Mouse (Mus musculus) myocyte (in vitro differentiated cells): ENCODE data around the gene Syt13.

Experiments
- MYOD1 ChIP-seq, 3 experiments: IDR thresholded peaks; one replicate each; pipeline ENCODE4 v1.6.1; 2011; ENCODE audit warnings: control low read depth in 2 of 3, low read depth in 2 of 3, mild to moderate bottlenecking in 2 of 3, moderate library complexity in 1 of 3; ENCODE audit not compliant: insufficient read length in 2 of 3, control insufficient read depth in 1 of 3
- POLR2A ChIP-seq: IDR thresholded peaks from one replicate; pipeline ENCODE4 v1.6.1; 2011; ENCODE audit warnings: low read depth, mild to moderate bottlenecking, control low read depth, moderate library complexity; ENCODE audit not compliant: insufficient read length
- POLR2AphosphoS2 ChIP-seq: IDR thresholded peaks from one replicate; pipeline ENCODE4 v1.6.1; 2011; ENCODE audit warnings: low read depth, control low read depth; ENCODE audit not compliant: insufficient read length
- TCF12 ChIP-seq: IDR thresholded peaks from one replicate; pipeline ENCODE4 v1.6.1; 2011; ENCODE audit warnings: mild to moderate bottlenecking, control low read depth; ENCODE audit not compliant: poor library complexity, insufficient read depth, severe bottlenecking
- USF1 ChIP-seq: IDR thresholded peaks from one replicate; pipeline ENCODE4 v1.6.1; 2011; ENCODE audit warnings: low read depth, mild to moderate bottlenecking, control low read depth, moderate library complexity

- TF ChIP-seq USF1 (no peak), POLR2A (no peak), TCF12 (no peak), POLR2AphosphoS2 (no peak), MYOD1 (IDR thresholded peaks at IDR 0.05; ENCODE audit: control insufficient read depth in 1 of 3, insufficient read length in 2 of 3, low read depth in 2 of 3) (peak in 2 of 3 experiments; percentile 78 to 81)
These were observed 31.1 kb downstream of the Syt13 start for GRCm38 (mm10) chr2:92945824-92946598.
